Mouse (Mus musculus) heart, postnatal 0 days (tissue): ENCODE data around the gene Surf1. TPM values are rescaled to one million over a fixed set of nuclear protein-coding genes. Genes with fewer than 3 reads are reported as not detected.

ENCODE experiments used
- ATAC-seq: fragments of 200-750 bp; cut with Nextera tagmentation; 2 replicates; pipeline ENCODE4 v1.8.0; 2017; ENCODE audit warnings: low read depth, moderate number of reproducible peaks, moderate library complexity; ENCODE audit not compliant: insufficient read depth
- DNase-seq: peaks from one replicate; pipeline ENCODE4 v3.0.0-alpha.2; 2016; ENCODE audit warnings: low spot score
- H3K27ac ChIP-seq: fragments of 300-500 bp; sonication (generic); 2 replicates; pipeline ENCODE4 v1.5.1; 2014; ENCODE audit warnings: low read depth, mild to moderate bottlenecking
- H3K27me3 ChIP-seq: fragments of 300-500 bp; sonication (generic); 2 replicates; pipeline ENCODE4 v1.6.1; 2014; ENCODE audit warnings: low read length, mixed read lengths; ENCODE audit not compliant: control insufficient read depth, insufficient read depth
- H3K36me3 ChIP-seq: fragments of 300-500 bp; sonication (generic); replicated peaks from 2 replicates; pipeline ENCODE4 v1.6.1; 2014; ENCODE audit warnings: low read length, mixed read lengths; ENCODE audit not compliant: control insufficient read depth, insufficient read depth
- H3K4me1 ChIP-seq: fragments of 300-500 bp; sonication (generic); 2 replicates; pipeline ENCODE4 v1.6.1; 2014; ENCODE audit warnings: antibody characterized with exemption; ENCODE audit not compliant: control insufficient read depth, insufficient read depth
- H3K4me2 ChIP-seq: fragments of 300-500 bp; sonication (generic); 2 replicates; pipeline ENCODE4 v1.6.1; 2014; ENCODE audit warnings: low read depth, mild to moderate bottlenecking, low read length, moderate library complexity
- H3K4me3 ChIP-seq: fragments of 300-500 bp; sonication (generic); 2 replicates; pipeline ENCODE4 v1.5.1; 2014; ENCODE audit warnings: low read depth, low read length
- H3K9ac ChIP-seq: fragments of 300-500 bp; sonication (generic); replicated peaks from 2 replicates; pipeline ENCODE4 v1.6.1; 2014; ENCODE audit warnings: low read depth, low read length, mixed read lengths
- H3K9me3 ChIP-seq: fragments of 300-500 bp; sonication (generic); replicated peaks from 2 replicates; pipeline ENCODE4 v1.6.1; 2016; ENCODE audit warnings: low read length; ENCODE audit not compliant: control insufficient read depth
- CTCF ChIP-seq: IDR thresholded peaks from 2 replicates; pipeline ENCODE4 v1.5.1; 2016; ENCODE audit warnings: antibody characterized with exemption, control low read depth, low read depth
- EP300 ChIP-seq: IDR thresholded peaks from 2 replicates; pipeline ENCODE4 v1.6.1; 2016; ENCODE audit warnings: antibody characterized with exemption, low read depth
- WGBS: fragments of 180-500 bp; shearing (Covaris S2); extraction: QIAGEN DNeasy Blood & Tissue Kit; methylation state at CpG from one replicate; pipeline ENCODE4 v1.1.7; 2014; 5-methylcytosine and 5-hydroxymethylcytosine counted together
- polyA plus RNA-seq: library from polyadenylated mRNA; unstranded; fragments of >200 nt; fragmentation: Nextera tagmentation; extraction: Ambion mirVana; gene quantifications from 2 replicates; pipeline ENCODE4 v1.2.1, GENCODE M21; 2015
- total RNA-seq: library from RNA; depleted of rRNA; stranded (reverse); fragments of >200 nt; gene quantifications from 2 replicates; pipeline ENCODE4 v1.2.3, GENCODE M21; 2014; ENCODE audit warnings: low replicate concordance; rRNA removed

The Surf1 gene
- total and polyA plus RNA-seq, 2 experiments from 2014 or later: 41.4 to 42.7 TPM

- no peak within 1 kb of the TSS for H3K4me3 ChIP-seq
- no peaks in the 10 kb centered on the region for H3K36me3 ChIP-seq
- H3K4me2 ChIP-seq: no peak within 1 kb of the TSS
- no peak within 1 kb of the TSS for H3K9ac ChIP-seq
- WGBS: 42% methylated on average over 3 of the region's 3 CpGs
- ATAC-seq (no peak), DNase-seq (no peak)
- H3K9me3 ChIP-seq: no peaks in the 10 kb centered on the region
- no peaks in the 10 kb centered on the region for H3K27me3 ChIP-seq
- no peak within 1 kb of the TSS for H3K27ac ChIP-seq
- no peaks in the 10 kb centered on the region for H3K4me1 ChIP-seq
- TF ChIP-seq CTCF: no peak
- no peak for TF ChIP-seq EP300
Observed at GRCm38 (mm10) chr2:26864879-26865278, 51.5 kb downstream of the Surf1 start, which contains the start of gene Abo. Abo (minus strand) TSS chr2:26864979.

Other genes with a start within 250 kb of the Surf1 start
- not detected in 2 replicates for gene Lcn4, start 245.2 kb downstream of the Surf1 start, total RNA-seq
- not detected in 2 replicates for gene Lcn4, start 245.2 kb downstream of the Surf1 start, polyA plus RNA-seq
- not detected in 2 replicates for gene Abo, start 51.6 kb downstream of the Surf1 start, total RNA-seq
- not detected in 2 replicates for gene Abo, start 51.6 kb downstream of the Surf1 start, polyA plus RNA-seq
- gene Surf6, start 13.7 kb downstream of the Surf1 start, total RNA-seq: 6.0 and 7.3 TPM in 2 replicates
- gene Surf6, start 13.7 kb downstream of the Surf1 start, polyA plus RNA-seq: 9.8 and 10.5 TPM in 2 replicates
- gene Med22, start 5.9 kb downstream of the Surf1 start, total RNA-seq: 35.2 and 55.0 TPM in 2 replicates
- 38.0 and 38.4 TPM in 2 replicates for gene Med22, start 5.9 kb downstream of the Surf1 start, polyA plus RNA-seq
- 1,073 and 1,113 TPM in 2 replicates for gene Rpl7a, start 5.8 kb downstream of the Surf1 start, total RNA-seq
- gene Rpl7a, start 5.8 kb downstream of the Surf1 start, polyA plus RNA-seq: 340 and 347 TPM in 2 replicates
- 5.4 and 9.7 TPM in 2 replicates for gene Surf2, start 163 bp downstream of the Surf1 start, total RNA-seq
- 26.8 and 29.0 TPM in 2 replicates for gene Surf2, start 163 bp downstream of the Surf1 start, polyA plus RNA-seq
- 186 and 189 TPM in 2 replicates for gene Surf4, start 17.4 kb upstream of the Surf1 start, total RNA-seq
- 131 and 132 TPM in 2 replicates for gene Surf4, start 17.4 kb upstream of the Surf1 start, polyA plus RNA-seq
- gene Stkld1, start 17.5 kb upstream of the Surf1 start, total RNA-seq: not detected in 2 replicates
- 0.19 and 0.25 TPM in 2 replicates for gene Stkld1, start 17.5 kb upstream of the Surf1 start, polyA plus RNA-seq
- 9.7 and 22.9 TPM in 2 replicates for gene Rexo4, start 47.9 kb upstream of the Surf1 start, total RNA-seq
- 13.3 and 16.2 TPM in 2 replicates for gene Rexo4, start 47.9 kb upstream of the Surf1 start, polyA plus RNA-seq
- not detected in 2 replicates for gene Adamts13, start 56.9 kb upstream of the Surf1 start, total RNA-seq
- not detected in 2 replicates for gene Adamts13, start 56.9 kb upstream of the Surf1 start, polyA plus RNA-seq
- gene Cacfd1, start 93.4 kb upstream of the Surf1 start, total RNA-seq: 11.9 and 26.6 TPM in 2 replicates
- 34.6 and 37.3 TPM in 2 replicates for gene Cacfd1, start 93.4 kb upstream of the Surf1 start, polyA plus RNA-seq
- 0.66 and 0.80 TPM in 2 replicates for gene Slc2a6, start 111.5 kb upstream of the Surf1 start, total RNA-seq
- gene Slc2a6, start 111.5 kb upstream of the Surf1 start, polyA plus RNA-seq: 0.10 and 0.14 TPM in 2 replicates
- not detected in 2 replicates for gene Mymk, start 155.6 kb upstream of the Surf1 start, total RNA-seq
- gene Mymk, start 155.6 kb upstream of the Surf1 start, polyA plus RNA-seq: 0.08 and 0.10 TPM in 2 replicates
- 17.7 and 21.9 TPM in 2 replicates for gene Adamtsl2, start 162.8 kb upstream of the Surf1 start, total RNA-seq
- 7.2 and 7.7 TPM in 2 replicates for gene Adamtsl2, start 162.8 kb upstream of the Surf1 start, polyA plus RNA-seq
- gene Fam163b, start 226.0 kb upstream of the Surf1 start, total RNA-seq: 0.23 and 0.93 TPM in 2 replicates
- 0.36 and 0.40 TPM in 2 replicates for gene Fam163b, start 226.0 kb upstream of the Surf1 start, polyA plus RNA-seq
- not detected in 2 replicates for gene Dbh, start 248.7 kb upstream of the Surf1 start, total RNA-seq
- 1.7 TPM in 2 replicates for gene Dbh, start 248.7 kb upstream of the Surf1 start, polyA plus RNA-seq